Mouse (Mus musculus) CH12.LX (cell line): ENCODE measurements at regions not wholly inside any gene's neighbourhood (a gene's known extent, or its start where the extent isn't known, plus 50 kb on each side); places are given as distances from the start of the nearest gene placed in this dataset.

ENCODE experiments used
- DNase-seq: peaks from one replicate; pipeline ENCODE4 v3.0.0-alpha.2; 2013; ENCODE audit errors: extremely low read depth
- H3K27ac ChIP-seq: 2 replicates; pipeline ENCODE4 v1.5.1; 2012; ENCODE audit warnings: low read depth, mild to moderate bottlenecking, control low read depth, moderate library complexity; ENCODE audit not compliant: insufficient read depth
- H3K27me3 ChIP-seq: replicated peaks from 2 replicates; pipeline ENCODE3; 2012; ENCODE audit warnings: inconsistent platforms
- H3K36me3 ChIP-seq, 2 experiments: replicated peaks in 1 of 2; 2 replicates each; pipeline versions ENCODE3 to v1.6.1; 2012; ENCODE audit warnings: inconsistent platforms in 1 of 2, low read length in 1 of 2, mild to moderate bottlenecking in 1 of 2, mixed read lengths in 1 of 2, moderate library complexity in 1 of 2; ENCODE audit not compliant: control insufficient read depth in 1 of 2, insufficient read depth in 1 of 2
- H3K4me1 ChIP-seq, 2 experiments: 2 replicates each; pipeline ENCODE4 v1.6.1; 2012; ENCODE audit warnings: inconsistent platforms in 1 of 2, moderate library complexity in 1 of 2; ENCODE audit not compliant: insufficient read depth in 2 of 2, control insufficient read depth in 1 of 2
- H3K4me2 ChIP-seq: 2 replicates; pipeline ENCODE4 v1.6.1; 2012; ENCODE audit warnings: low read depth, mild to moderate bottlenecking, control low read depth; ENCODE audit not compliant: poor library complexity, insufficient read depth, severe bottlenecking
- H3K4me3 ChIP-seq, 3 experiments: fragments of 150-350 bp in 1 of 3; sonication (generic) in 1 of 3; replicated peaks in 1 of 3; 2 replicates each; pipeline versions ENCODE3 to v1.5.1; 2011 to 2012; ENCODE audit warnings: low read depth in 2 of 3, low read length in 2 of 3, mild to moderate bottlenecking in 2 of 3, moderate library complexity in 2 of 3, control low read depth in 1 of 3, improper control_type of control experiment in 1 of 3, inconsistent platforms in 1 of 3, mixed read lengths in 1 of 3; ENCODE audit not compliant: poor library complexity in 1 of 3
- H3K79me2 ChIP-seq: replicated peaks from 2 replicates; pipeline ENCODE4 v1.6.1; 2012; ENCODE audit warnings: mild to moderate bottlenecking, moderate library complexity; ENCODE audit not compliant: control insufficient read depth, poor library complexity, insufficient read depth, severe bottlenecking; ENCODE audit errors: extremely low read depth
- H3K9ac ChIP-seq: 2 replicates; pipeline ENCODE4 v1.6.1; 2012; ENCODE audit warnings: low read depth, mild to moderate bottlenecking, control low read depth, moderate library complexity; ENCODE audit not compliant: insufficient read depth
- H3K9me3 ChIP-seq: replicated peaks from 2 replicates; pipeline ENCODE3; 2012; ENCODE audit warnings: low read length, inconsistent platforms, mixed read lengths
- BHLHE40 ChIP-seq: IDR thresholded peaks from 2 replicates; pipeline ENCODE4 v1.6.1; 2011; ENCODE audit warnings: mild to moderate bottlenecking, low read depth, low read length, improper control_type of control experiment
- CHD2 ChIP-seq: IDR thresholded peaks from 2 replicates; pipeline ENCODE4 v1.6.1; 2011; ENCODE audit warnings: low read length, improper control_type of control experiment
- ELF1 ChIP-seq: IDR thresholded peaks from 2 replicates; pipeline ENCODE4 v1.6.1; 2014; ENCODE audit warnings: low read depth, mild to moderate bottlenecking, inconsistent platforms, low read length, improper control_type of control experiment
- EP300 ChIP-seq: IDR thresholded peaks from 2 replicates; pipeline ENCODE4 v1.6.1; 2011; ENCODE audit warnings: low read length, improper control_type of control experiment
- GABPA ChIP-seq: IDR thresholded peaks from 2 replicates; pipeline ENCODE4 v1.6.1; 2012; ENCODE audit warnings: low read depth, low read length, improper control_type of control experiment, inconsistent platforms; ENCODE audit not compliant: insufficient replicate concordance
- IRF4 ChIP-seq: IDR thresholded peaks from 2 replicates; pipeline ENCODE4 v1.6.1; 2014; ENCODE audit warnings: low read depth, mild to moderate bottlenecking, inconsistent platforms, low read length, improper control_type of control experiment
- JUN ChIP-seq: IDR thresholded peaks from 2 replicates; pipeline ENCODE4 v1.6.1; 2011; ENCODE audit warnings: low read depth, mild to moderate bottlenecking, low read length, improper control_type of control experiment, moderate library complexity; ENCODE audit not compliant: insufficient read depth
- JUND ChIP-seq: conservative IDR thresholded peaks from 2 replicates; pipeline ENCODE4 v1.6.1; 2011; ENCODE audit warnings: low read depth, low read length, improper control_type of control experiment
- KAT2A ChIP-seq: IDR thresholded peaks from 2 replicates; pipeline ENCODE4 v1.6.1; 2012; ENCODE audit warnings: low read length, improper control_type of control experiment, inconsistent platforms; ENCODE audit not compliant: insufficient replicate concordance
- MAX ChIP-seq: IDR thresholded peaks from 2 replicates; pipeline ENCODE4 v1.6.1; 2011; ENCODE audit warnings: low read length, improper control_type of control experiment
- MEF2A ChIP-seq: IDR thresholded peaks from 2 replicates; pipeline ENCODE4 v1.6.1; 2014; ENCODE audit warnings: low read depth, mild to moderate bottlenecking, inconsistent platforms, low read length, improper control_type of control experiment, borderline replicate concordance
- MXI1 ChIP-seq: IDR thresholded peaks from 2 replicates; pipeline ENCODE4 v1.6.1; 2011; ENCODE audit warnings: mild to moderate bottlenecking, low read depth, low read length, improper control_type of control experiment
- MYC ChIP-seq: IDR thresholded peaks from 2 replicates; pipeline ENCODE4 v1.6.1; 2011; ENCODE audit warnings: low read depth, mild to moderate bottlenecking, improper control_type of control experiment, low read length
- SIN3A ChIP-seq: IDR thresholded peaks from 2 replicates; pipeline ENCODE4 v1.6.1; 2012; ENCODE audit warnings: low read length, improper control_type of control experiment, inconsistent platforms
- UBTF ChIP-seq: IDR thresholded peaks from 2 replicates; pipeline ENCODE4 v1.6.1; 2012; ENCODE audit warnings: low read depth, mild to moderate bottlenecking, inconsistent platforms, low read length, improper control_type of control experiment, moderate library complexity
- USF1 ChIP-seq: IDR thresholded peaks from 2 replicates; pipeline ENCODE4 v1.6.1; 2014; ENCODE audit warnings: low read depth, mild to moderate bottlenecking, inconsistent platforms, low read length, improper control_type of control experiment
- USF2 ChIP-seq: conservative IDR thresholded peaks from 2 replicates; pipeline ENCODE4 v1.6.1; 2011; ENCODE audit warnings: low read depth, low read length, improper control_type of control experiment
- dilution Hi-C: fragments of 300-500 bp; cut with MboI; formaldehyde crosslinking; loops from 2 replicates; pipeline ENCODE4 v1.14.3; 2020; ENCODE audit warnings: low sequenced_read_pairs; ENCODE audit not compliant: extremely low pct_unique_long_range_greater_than_20kb, extremely low pct_ligation_motif_present
- in situ Hi-C: fragments of 300-500 bp; cut with MboI; formaldehyde crosslinking; loops from 3 replicates; pipeline ENCODE4 v1.14.3; 2019; ENCODE audit warnings: low sequenced_read_pairs, low pct_ligation_motif_present, low pct_unique_long_range_greater_than_20kb, mixed read lengths

- H3K9ac ChIP-seq, result no peak overlapping the region
- no peak overlapping the region for H3K27ac ChIP-seq
- no peaks in the 10 kb centered on the region for H3K79me2 ChIP-seq
- no peak overlapping the region for H3K4me2 ChIP-seq
- TF ChIP-seq BHLHE40 (no peak), JUND (no peak), GABPA (no peak), USF2 (no peak), SIN3A (no peak), MXI1 (no peak), ELF1 (no peak), JUN (no peak), UBTF (no peak), KAT2A (no peak), IRF4 (no peak), USF1 (no peak)
- H3K4me3 ChIP-seq, result no peak overlapping the region
- peaks cover 9 to 22% of the 10 kb centered on the region in 2 experiments for H3K4me1 ChIP-seq
- no peaks in the 10 kb centered on the region for H3K27me3 ChIP-seq
- H3K36me3 ChIP-seq, result no peaks in the 10 kb centered on the region
- DNase-seq, result no peak
- dilution Hi-C loops (no loop called here), in situ Hi-C loops (loop anchor here (5.0 to 25.0 kb wide), 2 partner anchors 69 to 811 kb away; no protein-coding TSS in a partner anchor)
- no peaks in the 10 kb centered on the region for H3K9me3 ChIP-seq
Observed at GRCm38 (mm10) chr10:95075897-95076296, 131.3 kb upstream of the Plxnc1 start.

- Histone ChIP-seq H3K27me3 (no peaks in the 10 kb centered on the region), H3K9me3 (no peaks in the 10 kb centered on the region), H3K9ac (no peak overlapping the region), H3K4me2 (peak overlapping the region; percentile 94), H3K79me2 (no peaks in the 10 kb centered on the region), H3K27ac (no peak overlapping the region), H3K36me3 (no peaks in the 10 kb centered on the region), H3K4me3 (peak overlapping the region in 1 of 3 experiments; percentile 7), H3K4me1 (peaks cover 9 to 22% of the 10 kb centered on the region in 2 experiments)
- dilution Hi-C loops (no loop called here), in situ Hi-C loops (loop anchor here (5.0 to 25.0 kb wide), 2 partner anchors 68 to 812 kb away; no protein-coding TSS in a partner anchor)
- 0 out of 2 replicates have a peak, but pooled peaks have one; percentile 31 for TF ChIP-seq MAX
- TF ChIP-seq CHD2, result no peak
- no peak for TF ChIP-seq UBTF
- peak; percentile 78; the same call in 1 of the 2 replicates for TF ChIP-seq MEF2A
- TF ChIP-seq EP300, result 0 out of 2 replicates have a peak, but pooled peaks have one; percentile 40
- TF ChIP-seq MYC, result 0 out of 2 replicates have a peak, but pooled peaks have one; percentile 24
- 0 out of 2 replicates have a peak, but pooled peaks have one; percentile 11 for TF ChIP-seq BHLHE40
- DNase-seq, result peak; percentile 62
Observed at GRCm38 (mm10) chr10:95074959-95075590, 130.4 kb upstream of the Plxnc1 start.
